Mouse (Mus musculus): ENCODE measurements around the gene Gadd45b.

GRCm38 (mm10) chr10:80936135-80936809 is 6.4 kb downstream of the Gadd45b start:
- no peak for TF ChIP-seq EP300 (IDR thresholded peaks at IDR 0.05)
- no peak for TF ChIP-seq CTCF (IDR thresholded peaks at IDR 0.05)
